Mouse (Mus musculus) kidney, adult 2 months (tissue): ENCODE results near the gene Aatf.

ENCODE experiments used
- CTCF ChIP-seq: fragments of 200-500 bp; conservative IDR thresholded peaks from 2 replicates; pipeline ENCODE4 v1.5.1; 2011; ENCODE audit warnings: low read depth, mild to moderate bottlenecking, control low read depth, low read length, moderate library complexity, mixed read lengths; ENCODE audit not compliant: insufficient read depth, insufficient read length
- POLR2A ChIP-seq: fragments of 200-500 bp; IDR thresholded peaks from one replicate; pipeline ENCODE4 v1.6.1; 2011; ENCODE audit warnings: low read depth, low read length, control low read depth

DNA sequence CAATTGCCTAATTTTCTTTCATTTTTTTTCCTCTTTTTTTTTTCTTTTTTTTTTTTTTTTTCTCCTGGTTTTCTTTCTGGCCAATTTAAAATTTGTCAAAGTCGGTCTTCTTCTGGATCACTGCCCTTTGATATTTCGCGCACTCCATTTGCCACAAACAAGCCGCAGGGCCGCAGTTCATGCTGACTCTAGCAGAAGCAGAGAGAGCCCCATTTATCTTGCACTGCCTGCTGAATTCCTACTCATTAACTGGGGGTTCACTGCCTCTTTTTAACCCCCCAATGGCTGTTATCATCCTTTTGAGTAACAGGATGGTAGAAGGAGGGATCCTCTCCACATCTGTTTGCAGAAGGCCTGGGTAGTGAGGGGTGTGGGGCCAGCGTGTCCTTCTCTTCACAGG is 129.4 kb downstream of the Aatf start:
- TF ChIP-seq CTCF (no peak), POLR2A (no peak)
